Mouse (Mus musculus) left cerebral cortex, postnatal 4 days (tissue): ENCODE data around the gene Cacnb4. TPM values are rescaled to one million over a fixed set of nuclear protein-coding genes. Genes with fewer than 3 reads are reported as not detected.
A peak's percentile ranks its signal among the peaks of the same experiment; 100 is the strongest.

Experiments
- DNase-seq: peaks from one replicate; pipeline ENCODE4 v3.0.0-alpha.2; 2022
- intact Hi-C: fragments of 180-260 bp; cut with DNase I; formaldehyde crosslinking; loops from one replicate; pipeline ENCODE4 v1.15.1; 2025
- total RNA-seq, 2 experiments: library from RNA; stranded (reverse); gene quantifications; 2 replicates each; pipeline ENCODE4 v1.2.3; 2021

Cacnb4 gene
- total RNA-seq, 2 experiments from 2014 or later: 39.9 to 43.7 TPM

DNA sequence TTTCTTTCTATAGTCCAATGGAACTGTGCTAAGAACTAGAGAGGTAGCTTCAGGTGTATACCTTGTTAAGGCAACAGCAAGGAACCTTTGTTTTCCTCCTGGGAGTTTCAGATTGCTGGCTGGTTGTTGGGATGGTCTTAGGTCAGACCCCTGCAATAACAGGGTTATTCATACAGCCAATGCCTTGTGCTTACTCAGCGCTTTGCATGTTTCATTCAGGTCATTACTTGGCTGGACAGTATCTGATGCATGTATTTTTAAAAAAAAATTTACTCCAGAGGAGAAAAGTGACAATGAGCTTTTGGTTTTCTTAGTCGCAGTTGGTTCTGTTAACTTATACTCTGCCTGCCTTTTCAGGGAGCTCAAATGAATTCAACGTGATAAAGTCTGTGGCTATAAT, 249.2 kb downstream of the Cacnb4 start:
- intact Hi-C loops: no loop called here
- no peak for DNase-seq

DNA sequence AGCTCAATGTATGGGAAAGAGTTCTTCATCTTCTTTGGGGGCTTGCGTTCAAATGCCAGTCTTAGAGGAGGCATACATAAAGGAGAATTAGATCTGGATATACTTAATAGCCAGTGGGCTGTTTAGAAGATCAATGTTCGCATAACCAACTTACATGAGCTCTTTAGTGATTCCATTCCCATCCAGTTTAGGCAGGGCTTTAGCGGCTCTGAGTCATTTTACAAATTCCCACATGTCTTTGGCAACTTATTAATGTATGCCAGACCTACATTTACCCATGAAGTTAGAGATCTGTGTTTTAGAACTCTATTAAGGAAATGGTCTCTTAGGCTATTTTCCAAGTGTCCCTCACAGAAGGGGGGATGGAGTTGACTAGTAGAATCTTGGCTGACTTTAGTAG, 250.6 kb downstream of the Cacnb4 start:
- DNase-seq: no peak
- intact Hi-C loops: no loop called here

DNA sequence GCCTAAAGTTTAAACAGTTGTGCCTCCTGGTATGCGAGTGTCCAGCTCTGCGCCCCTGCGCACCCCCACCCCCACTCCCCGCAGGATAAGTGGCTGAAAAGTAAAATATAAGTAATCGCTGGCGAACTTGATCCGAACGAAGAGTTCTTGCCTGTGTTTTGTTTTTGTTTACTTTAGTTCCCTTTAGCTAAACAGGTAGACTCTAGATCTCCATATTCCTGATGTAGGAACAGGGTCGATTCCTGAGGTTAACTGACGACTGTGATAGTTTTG, 251.2 kb downstream of the Cacnb4 start:
- intact Hi-C loops: no loop called here

DNA sequence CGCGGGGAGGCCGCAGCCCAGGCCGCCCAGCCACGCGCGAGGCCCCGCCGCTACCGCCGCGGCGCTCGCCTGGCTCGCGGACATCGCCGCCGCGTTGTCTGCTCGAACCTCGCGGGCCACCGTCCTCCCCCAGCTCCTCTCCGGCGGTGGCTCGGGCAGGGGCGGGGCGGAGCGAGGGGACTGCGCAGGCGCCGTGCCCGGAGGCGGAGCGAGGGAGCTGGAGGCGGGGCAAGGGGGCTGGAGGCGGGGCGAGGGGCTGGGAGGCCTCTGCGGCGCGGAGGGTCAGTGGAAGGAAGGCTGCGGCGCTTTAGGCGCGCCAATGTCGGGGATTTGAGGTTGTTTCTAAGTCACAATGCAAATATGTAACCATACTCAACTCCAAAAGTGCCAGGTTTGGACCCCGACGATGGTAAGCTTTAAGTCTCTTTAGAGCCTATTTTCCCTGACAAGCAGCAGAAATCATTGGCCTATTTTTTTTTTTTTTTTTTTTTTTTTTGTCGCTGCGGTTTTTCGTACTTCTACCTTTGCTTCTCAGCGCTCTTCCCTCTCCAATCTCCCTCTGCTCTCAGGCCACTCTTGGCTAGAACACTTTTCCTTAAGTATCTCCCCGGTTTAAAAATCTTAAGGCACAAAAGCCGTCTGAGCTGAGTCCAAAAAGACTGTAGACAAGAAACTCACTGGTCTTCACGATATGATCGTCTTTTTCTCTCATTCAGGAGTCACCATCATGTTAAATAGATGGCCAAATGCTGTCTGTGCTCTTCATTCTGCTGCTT, 251.7 kb downstream of the Cacnb4 start, which contains the start of gene Arl5a:
Gene Arl5a (minus strand): TSS at position 155 of the 776 bp plus-strand sequence.
- intact Hi-C loops: loop anchor here (5.0 kb wide), 1 partner anchor 167 kb away; no protein-coding TSS in a partner anchor
- peak; percentile 98 for DNase-seq

More for the DNA sequence above, 251.2 kb downstream of the Cacnb4 start:
- DNase-seq: no peak

DNA sequence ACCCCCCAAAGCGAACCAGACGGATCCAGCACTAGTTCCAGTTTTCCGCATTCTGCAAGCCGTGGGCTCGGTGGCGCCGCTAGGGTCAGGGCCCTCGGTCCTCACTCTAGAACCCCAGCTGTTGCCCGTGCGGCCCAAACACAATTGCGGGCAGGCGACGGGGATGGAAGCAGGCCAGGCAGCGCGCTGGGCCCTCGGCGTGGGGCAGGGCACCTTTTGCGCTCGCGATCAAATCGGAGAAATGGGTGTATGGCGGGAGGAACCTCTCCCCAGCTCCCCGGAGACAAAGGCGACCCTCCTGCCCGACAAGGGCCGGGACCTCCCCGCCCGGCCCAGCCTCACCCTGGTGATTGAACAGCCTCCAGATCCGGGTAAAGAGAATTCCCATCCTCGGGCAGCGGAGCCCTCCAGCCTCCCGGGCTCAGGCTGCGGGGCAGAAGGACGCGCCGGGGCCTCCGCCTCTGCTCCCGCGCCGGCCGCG, 252.3 kb downstream of the Cacnb4 start:
- peak; percentile 52 for DNase-seq
- intact Hi-C loops: loop anchor here (5.0 kb wide), 1 partner anchor 168 kb away; no protein-coding TSS in a partner anchor

DNA sequence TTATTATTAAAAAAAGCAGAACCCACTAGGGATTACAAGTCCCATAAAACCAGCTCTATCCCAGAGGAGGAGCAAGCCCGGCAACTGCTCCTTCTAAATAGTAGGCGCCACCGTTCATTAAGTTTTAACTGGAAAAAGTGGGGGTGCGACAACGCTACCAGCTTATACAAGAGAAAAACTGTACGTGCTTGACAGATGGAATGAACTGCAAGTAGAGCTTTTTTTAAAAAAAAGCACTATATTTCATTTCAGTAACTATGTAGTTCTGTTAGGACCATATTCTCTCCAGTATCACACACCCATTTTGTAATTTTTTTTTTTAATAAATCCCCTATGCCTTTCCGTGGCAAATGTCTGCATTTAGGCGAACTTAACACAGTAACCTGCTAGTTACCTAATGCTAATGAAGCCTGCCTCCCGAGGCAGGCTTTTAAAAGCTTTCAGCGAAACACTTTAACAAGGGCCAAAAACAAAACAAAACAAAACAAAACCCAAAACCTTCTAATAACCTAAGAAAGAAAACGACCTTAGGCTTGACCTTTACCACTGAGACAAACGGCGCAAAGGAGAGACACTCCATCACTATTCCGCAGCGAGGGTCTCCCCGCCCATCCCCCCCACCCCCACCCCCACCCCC, 252.9 kb downstream of the Cacnb4 start:
- no peak for DNase-seq
- intact Hi-C loops: loop anchor here (5.0 kb wide), 1 partner anchor 169 kb away; no protein-coding TSS in a partner anchor

DNA sequence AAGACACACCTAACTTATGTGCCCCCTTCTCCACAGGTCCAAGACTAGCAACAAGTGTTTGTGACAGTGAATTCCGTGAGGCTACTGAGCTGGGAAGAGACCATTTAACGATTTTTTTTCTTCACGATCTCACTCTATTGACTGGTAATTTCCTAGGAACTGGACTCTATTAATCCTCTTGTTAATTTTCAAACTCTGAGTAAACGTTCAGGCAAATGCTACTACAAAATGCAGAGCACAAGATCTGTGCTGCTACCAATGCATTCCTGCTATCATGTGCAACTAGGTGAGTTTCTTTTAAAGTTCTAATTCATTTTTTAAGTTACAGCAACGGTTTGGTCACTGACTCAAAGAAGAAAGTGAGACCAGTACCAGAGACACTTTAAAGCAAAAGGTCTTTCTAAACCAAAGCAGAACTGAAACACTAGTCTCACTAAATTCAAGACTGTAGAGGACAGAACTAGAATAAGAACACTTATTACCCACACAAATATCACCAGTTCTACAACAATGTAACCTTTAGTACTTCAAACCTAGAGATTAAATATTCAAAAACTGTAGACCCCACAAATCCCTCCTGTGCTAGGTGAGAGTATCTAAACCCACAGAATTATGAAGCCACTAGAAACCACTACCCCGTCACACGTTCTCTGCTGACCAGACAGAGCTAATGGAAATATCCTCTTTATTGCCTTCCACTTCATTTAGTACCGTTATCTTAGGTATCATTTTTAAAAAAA, 253.6 kb downstream of the Cacnb4 start:
- intact Hi-C loops: loop anchor here (5.0 kb wide), 1 partner anchor 169 kb away; no protein-coding TSS in a partner anchor

DNA sequence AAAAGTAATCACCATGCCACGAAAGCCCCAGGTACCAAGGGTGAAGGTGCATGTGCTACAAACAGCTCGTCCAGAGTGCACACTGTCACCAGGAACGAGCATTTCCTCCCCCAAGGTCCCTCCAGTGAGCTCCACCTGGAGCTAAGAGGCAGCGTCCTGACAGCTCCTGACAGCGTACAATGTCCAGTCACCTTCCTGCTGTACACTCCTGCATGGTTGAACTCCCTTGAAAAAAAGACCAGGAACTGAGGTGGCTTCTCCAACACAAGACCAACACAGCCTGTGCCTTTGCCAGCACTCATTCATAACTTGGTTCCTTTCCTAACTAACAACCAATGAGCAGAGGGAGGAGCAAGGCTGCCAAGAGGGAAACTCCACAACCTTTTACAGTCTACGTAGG, 255.4 kb downstream of the Cacnb4 start:
- intact Hi-C loops: loop anchor here (5.0 kb wide), 1 partner anchor 171 kb away; no protein-coding TSS in a partner anchor
- DNase-seq: no peak

More for the DNA sequence above, 253.6 kb downstream of the Cacnb4 start:
- no peak for DNase-seq

DNA sequence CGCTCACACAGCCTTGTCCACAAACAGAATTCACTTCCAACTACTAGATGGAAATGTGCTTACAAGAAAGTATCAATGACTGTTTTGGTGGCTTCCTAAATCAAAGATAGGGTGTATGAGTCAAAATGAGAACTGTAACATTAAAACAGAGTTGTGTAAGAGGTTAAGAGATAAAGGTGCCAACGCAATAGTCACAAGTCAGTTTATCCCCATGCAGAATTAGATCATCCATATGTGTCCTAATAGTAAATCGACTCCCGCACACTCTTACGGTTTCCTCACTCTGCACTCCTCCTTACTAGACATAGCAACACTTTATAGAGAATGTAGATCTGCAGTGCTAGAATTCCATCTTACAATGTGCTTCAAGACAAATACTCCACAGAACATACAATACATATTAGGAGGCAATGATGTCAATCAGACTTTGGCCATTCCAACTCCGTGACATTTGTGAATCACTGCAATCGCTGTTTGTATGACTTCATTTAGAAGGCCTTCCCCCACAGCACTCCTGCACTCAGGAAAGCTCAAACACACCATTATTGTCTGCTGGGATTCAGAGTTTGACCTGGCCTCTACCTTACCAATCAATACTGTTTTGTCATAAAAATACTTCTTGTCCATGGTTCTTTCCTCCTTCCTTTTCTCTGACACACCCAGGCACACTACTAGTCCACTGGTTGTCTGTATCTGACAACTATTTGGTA, 256.5 kb downstream of the Cacnb4 start:
- DNase-seq: no peak
- intact Hi-C loops: loop anchor here (5.0 kb wide), 1 partner anchor 172 kb away; no protein-coding TSS in a partner anchor

DNA sequence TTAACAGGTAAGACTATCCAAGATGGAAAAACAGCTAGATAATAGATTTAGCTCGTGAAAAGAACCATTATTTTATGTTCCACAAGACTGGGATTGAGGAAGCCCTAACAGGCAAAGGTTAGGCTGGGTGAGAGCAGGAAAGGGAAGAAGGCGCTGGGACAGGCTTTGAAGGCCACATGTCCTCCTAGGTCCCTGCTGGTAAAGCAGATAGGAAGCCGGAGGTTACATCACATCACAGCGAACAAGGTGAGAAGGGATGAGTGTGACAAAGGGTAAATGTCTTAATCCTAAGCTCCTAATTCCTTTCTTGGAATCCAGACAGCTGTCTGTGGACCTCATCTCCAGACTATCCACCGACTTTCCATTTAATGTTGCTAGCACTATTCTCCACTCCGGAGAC, 257.3 kb downstream of the Cacnb4 start:
- intact Hi-C loops: loop anchor here (10.0 kb wide), 1 partner anchor 154 kb away; no protein-coding TSS in a partner anchor
- DNase-seq: no peak

DNA sequence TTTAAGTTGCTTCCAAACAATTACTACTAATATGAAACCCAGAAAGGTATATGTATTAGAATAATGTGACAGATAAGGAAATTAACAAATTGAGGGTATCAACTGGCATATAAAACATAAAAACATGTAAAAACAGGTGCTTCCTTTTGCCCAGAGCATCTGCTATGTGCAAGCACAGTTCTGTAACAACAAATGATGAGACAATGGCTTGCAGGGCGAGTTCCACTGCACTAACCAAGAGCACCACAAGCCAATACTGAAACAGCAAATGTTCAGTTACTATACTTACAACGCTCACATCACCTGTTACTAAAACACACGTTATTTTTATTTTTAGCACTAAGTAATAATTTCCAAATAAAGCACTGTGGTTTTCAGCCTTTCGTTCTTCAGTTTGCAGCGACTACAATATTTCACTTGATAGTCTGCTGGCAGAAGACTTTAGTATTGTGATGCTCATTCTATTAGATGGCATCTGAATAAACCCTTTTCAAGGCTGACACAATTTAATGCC, 264.1 kb downstream of the Cacnb4 start:
- DNase-seq: no peak
- intact Hi-C loops: loop anchor here (10.0 kb wide), 1 partner anchor 148 kb away; no protein-coding TSS in a partner anchor

DNA sequence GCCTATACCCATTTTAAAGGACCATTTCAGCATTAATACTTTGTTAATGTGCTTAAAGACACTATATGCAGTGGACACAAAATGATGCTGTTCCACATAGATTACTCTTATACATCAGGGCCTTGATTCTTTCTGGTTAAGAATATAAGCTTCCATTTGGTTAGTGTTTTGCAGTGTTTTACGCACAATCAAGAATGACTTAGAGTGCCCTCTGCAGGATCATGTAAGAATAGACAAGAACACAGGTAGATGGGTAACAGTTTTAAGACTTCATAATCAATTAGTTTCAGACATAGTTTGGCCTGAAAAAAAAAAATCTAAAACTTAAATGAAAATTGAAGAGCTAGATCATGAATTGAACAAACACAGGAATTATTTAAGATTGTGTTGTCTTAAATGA, 270.2 kb downstream of the Cacnb4 start:
- intact Hi-C loops: no loop called here
- DNase-seq: no peak

DNA sequence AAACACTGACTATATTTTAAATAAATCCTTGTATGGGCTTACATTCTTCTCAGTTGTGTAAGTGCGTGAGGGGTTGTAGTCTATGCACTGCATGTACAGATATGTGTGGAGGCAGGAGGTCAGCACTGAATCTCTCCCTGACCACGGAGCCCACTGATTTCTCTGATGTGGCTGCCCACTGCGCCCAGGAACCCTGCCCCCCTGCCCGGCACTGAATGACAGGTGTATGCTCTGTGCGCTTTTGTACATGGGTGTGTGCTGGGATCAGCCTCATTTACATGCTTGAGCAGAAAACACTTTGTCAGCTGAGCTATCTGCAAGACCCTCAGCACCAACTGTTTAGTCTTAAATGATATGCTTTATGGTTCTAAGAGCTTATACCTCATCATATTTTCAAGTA, 271.4 kb downstream of the Cacnb4 start:
- intact Hi-C loops: no loop called here

DNA sequence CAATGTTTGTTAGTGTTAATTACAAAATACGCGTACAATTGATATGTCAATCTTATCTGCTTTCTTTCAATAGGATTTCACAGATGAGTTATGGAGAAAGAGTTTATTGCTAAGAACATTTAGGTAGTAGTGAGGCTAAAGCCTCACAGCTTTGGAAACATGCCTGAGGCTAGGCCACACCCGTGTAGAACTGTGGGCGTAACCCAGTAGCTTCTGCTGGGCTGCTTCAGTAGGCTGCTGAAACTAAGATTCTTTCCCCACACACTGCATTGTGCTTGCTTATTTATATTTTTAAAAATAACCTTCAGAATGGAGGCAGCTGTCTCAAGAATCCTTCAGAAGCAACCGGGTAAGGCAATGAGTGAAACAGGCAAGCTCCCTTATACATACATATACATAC, 282.1 kb downstream of the Cacnb4 start:
- no peak for DNase-seq
- intact Hi-C loops: no loop called here

More for the DNA sequence above, 271.4 kb downstream of the Cacnb4 start:
- DNase-seq: no peak

DNA sequence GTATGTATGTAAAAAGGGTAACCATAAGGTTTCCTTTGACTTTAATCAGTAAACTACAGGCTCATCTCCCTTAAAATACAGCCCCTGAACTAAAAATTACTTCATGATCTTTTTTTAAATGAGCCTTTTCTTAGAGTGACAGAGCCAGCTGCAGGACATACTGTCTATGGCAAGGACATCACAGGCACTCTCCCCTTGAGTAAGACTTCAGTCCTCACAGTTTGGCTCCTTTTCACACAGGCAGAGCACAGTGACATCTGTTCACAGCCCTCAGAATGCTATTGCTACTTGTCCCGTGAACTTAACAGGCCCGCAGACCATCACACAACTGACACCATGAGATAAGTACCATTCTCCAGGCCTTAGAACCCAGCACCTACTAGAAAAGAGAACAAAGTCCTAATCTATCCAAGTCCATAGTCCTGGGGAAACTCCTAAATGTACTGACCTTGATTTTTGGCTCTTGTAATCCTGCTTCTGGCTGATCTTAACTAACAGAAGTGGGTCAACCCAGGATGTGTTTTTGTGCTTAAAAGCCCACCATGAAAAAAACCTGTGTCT, 286.1 kb downstream of the Cacnb4 start:
- DNase-seq: no peak
- intact Hi-C loops: no loop called here

DNA sequence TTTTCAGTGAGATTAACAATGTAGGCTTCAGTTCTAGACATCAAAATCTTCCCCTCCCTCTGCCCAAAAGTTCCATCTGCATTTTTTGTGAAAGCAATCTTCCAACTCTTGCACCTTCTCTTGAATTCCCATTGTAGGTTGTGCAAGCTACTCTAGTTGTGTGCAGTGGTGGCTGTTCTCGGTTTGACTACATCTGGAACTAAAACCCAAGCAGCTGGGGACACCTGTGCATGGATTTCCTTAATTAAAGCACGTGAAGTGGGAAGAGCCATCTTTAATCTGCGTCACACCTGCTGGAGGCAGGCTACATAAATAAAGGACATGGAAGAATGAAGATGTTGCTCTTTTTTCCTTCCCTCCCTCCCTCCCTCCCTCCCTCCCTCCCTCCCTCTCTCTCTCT, 286.7 kb downstream of the Cacnb4 start:
- intact Hi-C loops: no loop called here
- no peak for DNase-seq

DNA sequence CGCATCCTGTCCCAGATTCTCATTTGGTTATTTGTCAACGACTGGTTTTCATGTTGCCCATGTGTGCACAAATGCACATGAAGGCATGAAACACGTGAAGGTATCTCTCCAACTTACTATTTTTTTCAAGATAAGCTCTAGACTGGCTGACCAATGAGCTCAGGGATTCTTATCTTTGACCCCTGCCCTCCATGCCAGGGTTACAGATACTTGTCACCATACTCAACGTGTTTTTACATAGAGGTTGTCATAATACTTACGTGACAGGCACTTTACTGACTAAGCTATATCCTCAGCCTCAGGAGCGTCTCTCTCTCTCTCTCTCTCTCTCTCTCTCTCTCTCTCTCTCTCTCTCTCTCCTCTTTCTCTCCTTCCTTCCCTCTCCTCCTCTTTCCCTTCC, 290.2 kb downstream of the Cacnb4 start:
- no peak for DNase-seq
- intact Hi-C loops: no loop called here

DNA sequence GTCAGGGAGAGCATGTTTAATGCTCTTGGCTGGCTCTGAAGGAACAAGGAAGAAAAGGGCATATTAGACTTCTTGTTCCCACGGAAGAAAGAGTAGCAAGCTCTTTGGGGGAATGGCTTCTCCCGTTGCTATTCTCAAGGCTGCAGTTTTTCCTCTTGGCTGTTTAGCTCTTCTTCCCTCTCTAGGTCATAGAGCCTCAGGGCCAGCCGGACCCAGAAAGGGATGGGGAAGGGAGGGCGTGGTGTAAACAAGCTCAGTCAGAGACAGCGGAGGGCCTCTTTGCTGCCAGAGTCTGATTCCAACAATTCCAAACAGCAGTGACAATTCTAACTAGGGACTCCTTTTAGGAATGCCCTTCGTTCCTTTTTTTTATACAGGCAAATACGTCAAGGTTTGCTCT, 290.6 kb downstream of the Cacnb4 start:
- DNase-seq: no peak
- intact Hi-C loops: no loop called here

DNA sequence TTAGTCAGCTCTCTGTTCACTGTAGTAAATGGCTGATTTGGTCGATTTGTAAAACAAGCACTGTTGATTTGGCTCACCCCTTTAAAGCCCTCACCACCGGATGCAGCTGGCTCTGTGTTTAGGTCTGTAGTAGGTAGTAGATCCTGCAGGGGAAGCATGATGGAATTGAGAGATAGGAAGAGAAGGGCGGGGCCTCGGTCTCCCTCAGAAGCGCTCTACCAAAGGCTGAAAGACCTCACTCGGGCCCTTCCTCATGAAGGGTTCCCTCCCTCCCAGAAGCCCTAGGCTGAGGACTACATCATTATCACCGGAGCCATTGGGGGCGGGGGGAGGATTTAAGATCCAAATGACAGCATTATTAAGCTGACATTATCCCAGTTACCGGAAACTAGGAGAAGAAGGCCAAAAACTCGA, 297.8 kb downstream of the Cacnb4 start:
- DNase-seq: no peak
- intact Hi-C loops: no loop called here

DNA sequence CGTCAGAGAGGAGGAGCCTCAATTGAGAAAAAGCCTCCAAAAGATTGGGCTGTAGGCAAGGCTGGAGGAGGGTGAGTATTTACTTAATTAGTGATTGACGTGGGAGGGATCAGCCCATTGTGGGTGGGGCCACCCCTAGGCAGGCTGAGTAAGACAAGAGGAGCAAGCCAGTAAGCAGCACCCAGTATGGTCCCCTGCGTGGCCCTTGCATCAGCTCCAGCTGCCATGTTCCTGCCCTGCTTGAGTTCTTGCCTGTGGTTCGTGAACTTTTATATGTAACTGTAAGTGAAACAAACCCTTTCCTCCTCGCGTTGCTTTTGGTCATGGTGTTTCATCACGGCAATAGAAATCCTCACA, 298.2 kb downstream of the Cacnb4 start, which contains the start of gene Neb:
Gene Neb (minus strand): TSS at position 27 of the 357 bp plus-strand sequence.
- intact Hi-C loops: no loop called here
- no peak for DNase-seq
